Comparison of ENCODE assay signal across 13 mouse cellular contexts in genomic region chr13:30351966-30352365, GRCm38 (mm10). TPM values are rescaled to one million over a fixed set of nuclear protein-coding genes. Genes with fewer than 3 reads are reported as not detected.
"Had no signal": no experiment of that assay in that cellular context is flagged by ENCODE, and none has a peak within 500 bp of the region (broad histone marks: within the 10 kb centered on the region; RNA-seq: fewer than 3 reads in every experiment).

No protein-coding gene starts in this region.

- H3K27ac ChIP-seq: limb, embryonic 13.5 days; liver, embryonic 12.5 days; neural tube, embryonic 13.5 days; stomach, embryonic 15.5 days had no signal

- ATAC-seq: inflammation-experienced regulatory T-cells, adult 6 months; liver, embryonic 12.5 days had no signal

- DNase-seq: kidney, adult 18-20 months; kidney, postnatal 10 days; left cerebral cortex, postnatal 4 days; lung, embryonic 14.5 days; lung, postnatal 10 days; lung, postnatal 4 days; right cerebral cortex, postnatal 14 days had no signal

- H3K4me1 ChIP-seq: limb, embryonic 13.5 days; liver, embryonic 12.5 days; megakaryocyte, embryonic 14.5 days; neural tube, embryonic 13.5 days; stomach, embryonic 15.5 days had no signal

- H3K9ac ChIP-seq: limb, embryonic 13.5 days; liver, embryonic 12.5 days; lung, embryonic 14.5 days; neural tube, embryonic 13.5 days; stomach, embryonic 15.5 days had no signal

- H3K36me3 ChIP-seq: limb, embryonic 13.5 days; liver, embryonic 12.5 days; neural tube, embryonic 13.5 days; stomach, embryonic 15.5 days had no signal

- H3K4me3 ChIP-seq: limb, embryonic 13.5 days; liver, embryonic 12.5 days; megakaryocyte, embryonic 14.5 days; neural tube, embryonic 13.5 days; stomach, embryonic 15.5 days had no signal

- H3K27me3 ChIP-seq: limb, embryonic 13.5 days; liver, embryonic 12.5 days; megakaryocyte, embryonic 14.5 days; neural tube, embryonic 13.5 days; stomach, embryonic 15.5 days had no signal

RNA-seq across cellular contexts. Expression of gene Agtr1a, which starts 15.7 kb away (rescaled TPM):
- polyA plus RNA-seq: inflammation-experienced regulatory T-cells, adult 6 months had no signal
